Mouse (Mus musculus): ENCODE measurements at regions not wholly inside any gene's neighbourhood (a gene's known extent, or its start where the extent isn't known, plus 50 kb on each side); places are given as distances from the start of the nearest gene placed in this dataset.

- DNase-seq: peak; percentile 37 to 42
Observed at GRCm38 (mm10) chr16:80138963-80139362, 1048.1 kb upstream of the Tmprss15 start.

GRCm38 (mm10) chr16:80138230-80138629 lies 1047.3 kb upstream of the Tmprss15 start:
- DNase-seq: no peak
